Mouse (Mus musculus): ENCODE results near the gene Cd300e.
A peak's percentile ranks its signal among the peaks of the same experiment; 100 is the strongest.

Gene Cd300e

GRCm38 (mm10) chr11:115062077-115062476, at the start of gene Cd300e:
TSS of gene Cd300e (minus strand) at chr11:115062177.
- DNase-seq (ENCODE audit: low spot score in 2 of 2) = no peak

DNA sequence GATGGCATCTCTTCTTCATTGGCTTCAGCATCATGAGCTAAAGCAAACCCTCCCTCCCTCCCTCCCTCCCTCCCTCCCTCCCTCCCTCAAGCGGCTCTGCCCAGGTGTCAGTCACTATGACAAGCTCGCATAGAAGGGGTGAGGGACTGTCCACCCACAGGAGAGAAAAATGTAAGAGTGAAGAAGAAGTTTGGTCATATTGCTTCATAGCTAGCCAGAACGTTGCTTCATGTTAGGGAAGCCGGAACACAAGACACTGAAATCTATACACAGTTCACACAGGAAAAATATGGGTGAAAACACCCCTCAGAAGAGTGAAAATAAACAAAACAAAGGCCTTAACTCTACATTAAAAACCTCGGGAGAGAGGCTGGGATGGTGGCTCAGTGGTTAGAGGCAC, 48.3 kb upstream of the Cd300e start:
- no peak for DNase-seq (ENCODE audit: low spot score in 2 of 2)

GRCm38 (mm10) chr11:115108176-115108575, 46.2 kb upstream of the Cd300e start:
- DNase-seq (ENCODE audit: low spot score in 2 of 2) = no peak

DNA sequence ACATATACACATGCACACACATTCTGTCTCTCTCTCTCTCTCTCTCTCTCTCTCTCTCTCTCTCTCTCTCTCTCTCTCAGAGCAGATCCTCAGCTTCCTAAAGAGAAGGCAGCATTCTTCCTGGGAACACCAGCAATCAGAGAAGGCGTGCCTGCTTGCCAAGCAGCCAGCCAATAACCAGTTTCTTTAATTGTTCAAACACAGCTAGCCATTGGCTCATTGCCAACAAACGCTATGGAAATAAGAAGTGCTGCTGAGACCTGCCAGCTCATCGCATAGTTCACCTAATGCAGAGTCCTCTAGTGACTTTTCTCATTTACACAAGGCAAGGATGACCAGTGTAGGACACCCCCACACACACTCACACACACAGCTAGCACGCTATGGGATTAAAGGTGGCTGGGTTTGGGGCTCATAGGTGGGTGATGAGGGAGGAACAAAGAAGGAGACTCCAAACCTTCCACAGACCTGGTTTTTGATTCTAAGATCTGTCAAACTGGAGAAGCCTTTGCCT, 45.5 kb upstream of the Cd300e start:
- no peak for DNase-seq (ENCODE audit: low spot score in 2 of 2)

GRCm38 (mm10) chr11:115106638-115107037, 44.7 kb upstream of the Cd300e start:
- DNase-seq (ENCODE audit: low spot score in 2 of 2) = no peak

DNA sequence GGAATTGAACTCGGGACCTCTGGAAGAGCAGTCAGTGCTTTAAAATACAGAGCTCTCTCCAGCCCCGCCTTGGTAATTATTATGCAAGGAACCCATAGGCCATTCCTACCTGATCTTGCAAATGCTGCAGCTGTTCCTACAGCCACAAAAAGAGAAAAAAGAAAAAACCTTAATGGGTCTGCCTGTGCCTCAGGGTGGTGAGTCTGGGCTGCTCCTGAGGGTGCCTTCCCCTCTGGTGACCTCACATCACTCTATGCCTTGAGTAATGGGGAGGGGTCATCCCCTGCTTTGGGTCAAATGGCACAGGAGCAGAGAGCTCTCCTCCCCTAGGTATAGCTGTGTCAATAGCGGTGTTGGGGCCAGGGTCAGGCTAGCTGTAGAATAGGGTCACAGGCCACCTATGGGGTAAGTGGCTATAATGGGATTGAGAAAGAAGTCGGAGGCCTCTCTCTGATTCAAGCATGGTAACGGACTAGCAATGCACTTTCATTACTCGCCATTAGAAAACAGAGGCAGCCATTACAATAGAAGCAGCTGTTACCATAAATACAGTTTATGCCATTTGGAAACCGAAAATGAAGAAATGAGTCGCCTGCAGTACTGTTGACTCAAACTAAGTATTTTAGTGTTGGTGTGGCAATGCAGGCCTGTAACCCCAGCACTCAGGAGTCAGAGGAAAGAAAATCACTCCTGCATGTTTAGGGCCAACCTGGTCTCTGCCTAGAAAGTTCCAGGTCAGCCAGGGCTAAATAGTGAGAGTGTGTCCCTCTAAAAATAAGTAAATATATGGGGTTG, 43.0 kb upstream of the Cd300e start:
- no peak for DNase-seq (ENCODE audit: low spot score in 2 of 2)

DNA sequence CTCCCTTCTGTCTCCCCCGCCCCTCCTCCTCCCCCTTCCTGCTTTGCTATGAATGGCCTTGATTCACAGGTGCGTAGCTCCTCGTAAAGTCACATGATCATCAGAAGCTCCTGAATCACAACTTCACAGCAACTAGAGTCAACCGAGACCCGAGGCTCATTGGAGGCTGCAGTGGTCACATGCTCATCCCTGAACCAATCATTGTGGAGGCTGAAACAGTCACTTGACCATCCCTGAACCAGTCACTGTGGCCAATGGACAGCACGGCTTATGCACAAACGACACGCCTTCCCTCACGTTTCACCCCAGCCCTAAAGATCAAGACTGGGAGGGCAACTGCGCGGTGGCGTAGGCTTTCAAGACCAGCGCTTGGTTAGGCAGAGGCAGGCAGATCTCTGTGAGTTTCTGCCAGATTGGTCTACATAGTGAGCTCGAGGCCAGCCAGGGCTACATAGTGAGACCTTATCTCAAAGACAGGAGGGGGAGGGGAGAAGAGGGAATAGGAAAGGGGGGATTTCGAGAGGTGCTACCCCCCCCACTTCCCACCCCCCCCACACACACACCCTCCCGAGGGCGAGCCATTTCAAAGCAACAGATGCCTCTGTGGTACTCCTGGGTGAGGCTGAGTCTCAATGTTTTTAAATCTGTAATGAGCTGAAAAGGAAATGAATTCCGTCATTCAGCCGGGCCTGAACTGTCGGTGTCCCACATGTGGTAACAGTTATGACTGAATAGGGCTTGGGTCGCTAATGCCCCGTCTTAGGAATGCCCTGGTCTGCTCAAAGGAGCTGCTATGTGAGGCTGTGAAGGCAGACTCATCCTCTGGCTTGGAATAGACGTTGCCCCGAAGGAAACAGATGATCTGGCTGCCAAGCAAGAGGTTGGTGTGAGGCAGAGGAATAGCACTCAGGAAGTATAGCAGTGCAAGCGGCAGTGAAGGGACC, 41.8 kb upstream of the Cd300e start:
- DNase-seq (ENCODE audit: low spot score in 2 of 2) = no peak

DNA sequence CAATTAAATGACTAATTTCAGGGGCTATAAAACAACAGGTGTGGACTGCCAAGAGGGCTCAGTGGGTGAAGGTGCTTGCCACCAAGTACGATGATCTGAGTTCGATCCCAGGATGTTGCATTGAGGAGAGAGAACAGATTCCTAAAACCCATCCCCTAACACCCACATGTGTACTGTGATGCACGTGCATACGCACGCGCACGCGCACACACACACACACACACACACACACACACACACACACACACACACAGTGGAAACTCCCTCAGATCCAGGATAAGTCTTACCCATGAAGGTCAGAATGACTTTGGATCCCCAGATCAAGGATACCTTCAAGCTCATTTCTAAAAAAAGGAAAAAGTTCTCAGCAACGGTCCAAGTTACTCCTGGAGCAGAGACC, 40.1 kb upstream of the Cd300e start:
- DNase-seq (ENCODE audit: low spot score in 2 of 2) = no peak

- no peak for DNase-seq (ENCODE audit: low spot score in 2 of 2)
Observed at GRCm38 (mm10) chr11:115101615-115102051, 39.7 kb upstream of the Cd300e start.

GRCm38 (mm10) chr11:115100741-115101140, 38.8 kb upstream of the Cd300e start:
- no peak for DNase-seq (ENCODE audit: low spot score in 2 of 2)

GRCm38 (mm10) chr11:115100032-115100621, 38.1 kb upstream of the Cd300e start:
- DNase-seq (ENCODE audit: low spot score in 2 of 2) = no peak

DNA sequence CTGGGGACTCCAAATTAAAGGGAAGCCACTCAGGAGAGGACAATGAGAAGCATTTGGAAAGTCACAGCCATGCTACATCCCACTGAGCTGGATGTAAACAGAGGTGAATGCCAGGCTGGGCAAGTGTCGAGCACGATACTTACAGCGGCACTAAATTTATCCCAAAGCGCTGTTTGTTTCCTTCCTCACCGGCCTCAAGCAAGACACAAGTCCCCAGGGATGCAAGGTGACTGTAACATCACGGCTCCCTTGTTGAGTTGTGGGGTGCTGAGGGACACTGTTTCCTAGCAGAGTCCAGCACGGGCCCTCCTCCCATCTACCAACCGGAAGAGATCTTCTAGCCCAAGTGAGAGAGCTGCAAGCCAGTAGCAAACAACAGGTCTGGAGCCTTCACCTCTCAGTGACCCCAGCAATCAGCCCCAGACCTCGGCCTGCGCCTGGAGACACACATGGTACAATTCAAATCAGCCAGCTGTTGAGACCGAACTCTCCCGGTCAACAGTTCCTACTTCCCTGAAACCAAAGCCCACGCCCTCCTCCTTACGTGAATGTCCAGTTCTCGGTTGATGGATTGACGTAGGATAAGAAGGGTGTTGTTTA, 37.4 kb upstream of the Cd300e start:
- DNase-seq (ENCODE audit: low spot score in 2 of 2) = no peak

DNA sequence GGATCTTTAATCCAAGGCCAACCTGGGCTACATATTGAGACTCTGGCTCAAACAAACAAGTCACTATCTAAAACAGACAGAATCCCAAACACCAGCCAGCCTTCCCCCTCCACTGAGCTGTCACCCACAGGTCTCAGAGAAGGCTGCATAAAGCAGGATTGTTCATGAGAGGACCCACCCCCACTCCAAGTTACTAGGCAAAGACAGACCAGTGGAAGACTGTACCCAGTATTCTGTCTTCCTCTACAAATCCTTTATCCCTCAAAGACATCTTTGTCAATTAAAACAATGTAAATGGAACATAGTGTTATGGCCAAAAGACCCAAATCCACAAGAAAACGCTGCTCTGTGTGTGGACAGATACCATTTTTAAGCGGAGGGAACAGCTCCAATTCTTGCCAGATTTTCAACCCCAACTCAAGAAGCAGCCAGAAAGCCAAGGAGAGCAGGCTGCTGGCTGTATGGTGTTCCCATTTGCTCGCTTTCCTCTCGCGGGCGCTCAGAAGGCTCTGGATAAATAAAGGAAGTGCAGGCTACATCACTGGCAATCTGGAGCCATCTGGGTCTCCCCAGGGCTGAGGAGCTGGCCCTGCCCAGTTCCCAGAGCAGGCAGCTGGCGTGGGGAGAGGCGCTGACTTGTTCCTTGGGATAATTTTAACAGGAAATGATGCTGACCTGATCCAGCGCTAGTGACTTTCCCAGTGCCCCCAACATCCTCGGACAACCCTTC, 36.4 kb upstream of the Cd300e start:
- DNase-seq (ENCODE audit: low spot score in 2 of 2) = no peak

- DNase-seq (ENCODE audit: low spot score in 2 of 2) = no peak
Observed at GRCm38 (mm10) chr11:115092140-115092539, 30.2 kb upstream of the Cd300e start.

- DNase-seq (ENCODE audit: low spot score in 2 of 2) = no peak
Observed at GRCm38 (mm10) chr11:115091362-115091901, 29.5 kb upstream of the Cd300e start, which contains the start of gene Rab37. TSS of gene Rab37 (plus strand) at chr11:115091431.

- no peak for DNase-seq (ENCODE audit: low spot score in 2 of 2)
Observed at GRCm38 (mm10) chr11:115089853-115090252, 27.9 kb upstream of the Cd300e start.

- DNase-seq (ENCODE audit: low spot score in 2 of 2) = no peak
Observed at GRCm38 (mm10) chr11:115086213-115086612, 24.2 kb upstream of the Cd300e start.

- DNase-seq (ENCODE audit: low spot score in 2 of 2) = no peak
Observed at GRCm38 (mm10) chr11:115085064-115085463, 23.1 kb upstream of the Cd300e start.

DNA sequence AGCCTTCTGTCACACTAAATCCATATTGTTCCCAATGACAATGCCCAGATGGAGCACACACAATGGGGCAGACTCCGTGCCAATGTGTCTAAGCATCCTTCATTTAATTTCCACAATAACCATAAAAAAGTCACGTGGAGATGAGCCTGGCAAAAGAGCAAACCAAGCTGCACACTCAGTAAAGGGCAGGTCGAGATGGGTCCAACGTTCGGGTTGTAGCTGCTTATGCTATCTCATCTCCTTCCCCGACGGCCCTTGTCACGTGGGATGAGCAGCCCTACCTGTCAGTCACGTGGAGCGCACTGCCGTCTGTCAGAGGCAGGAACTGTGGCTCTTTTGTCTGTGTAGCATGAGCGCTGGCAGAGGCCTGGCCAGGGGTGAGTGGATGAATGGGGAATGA, 22.6 kb upstream of the Cd300e start:
- no peak for DNase-seq (ENCODE audit: low spot score in 2 of 2)

DNA sequence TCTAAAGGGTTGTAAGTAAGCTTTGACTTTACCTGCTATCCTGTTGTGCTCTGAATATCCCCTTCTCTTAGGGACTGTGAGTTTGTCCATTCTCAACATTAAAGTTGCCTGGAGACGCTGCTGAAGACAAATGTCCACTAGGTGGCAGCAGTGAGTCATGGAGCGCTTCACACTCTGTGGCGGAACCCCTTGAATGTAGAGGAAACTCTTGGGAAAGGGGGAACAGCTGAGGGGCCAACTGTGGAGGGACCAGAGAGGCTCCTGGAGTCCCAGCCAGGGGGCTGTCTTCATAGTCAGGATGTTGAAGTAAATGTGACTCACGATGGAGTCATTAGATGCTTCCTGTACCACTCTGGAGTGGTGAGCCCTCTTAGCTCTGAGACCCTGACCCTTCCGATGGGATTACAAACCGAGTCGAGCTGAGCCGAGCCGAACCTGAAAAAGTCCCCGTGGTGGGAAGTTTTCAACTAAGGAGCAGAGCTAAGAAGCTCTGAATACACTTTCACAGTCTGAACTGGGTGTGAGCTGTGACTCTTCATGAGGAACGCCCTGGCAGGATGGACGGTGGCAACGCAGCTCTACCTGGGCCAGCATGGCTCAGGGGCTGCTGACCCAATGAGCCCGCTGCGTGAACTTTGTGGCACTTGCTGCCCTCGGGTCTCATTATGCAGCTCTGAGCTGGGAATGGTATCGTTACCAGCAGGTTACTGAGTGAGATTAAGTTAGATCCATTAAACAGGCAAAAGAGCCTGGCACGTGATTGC, 21.6 kb upstream of the Cd300e start:
- peak; percentile 48 to 59 for DNase-seq (ENCODE audit: low spot score in 2 of 2)
